Mouse (Mus musculus) limb, embryonic 13.5 days (tissue): ENCODE measurements around the gene Ino80e. TPM values are rescaled to one million over a fixed set of nuclear protein-coding genes. Genes with fewer than 3 reads are reported as not detected.

ENCODE experiments used
- ATAC-seq: fragments of 200-750 bp; cut with Nextera tagmentation; 2 replicates; pipeline ENCODE4 v1.8.0; 2017; ENCODE audit warnings: low read depth, moderate number of reproducible peaks, moderate TSS enrichment; ENCODE audit not compliant: low FRiP score
- H3K27ac ChIP-seq: fragments of 300-500 bp; sonication (generic); 2 replicates; pipeline ENCODE4 v1.5.1; 2015; ENCODE audit warnings: inconsistent platforms, mild to moderate bottlenecking, moderate library complexity
- H3K27me3 ChIP-seq: fragments of 300-500 bp; sonication (generic); 2 replicates; pipeline ENCODE4 v1.6.1; 2015; ENCODE audit warnings: mild to moderate bottlenecking, inconsistent platforms
- H3K36me3 ChIP-seq: fragments of 300-500 bp; sonication (generic); 2 replicates; pipeline ENCODE4 v1.6.1; 2015; ENCODE audit warnings: inconsistent platforms, mild to moderate bottlenecking, moderate library complexity
- H3K4me1 ChIP-seq: fragments of 300-500 bp; sonication (generic); 2 replicates; pipeline ENCODE4 v1.6.1; 2015; ENCODE audit warnings: inconsistent platforms
- H3K4me2 ChIP-seq: fragments of 300-500 bp; sonication (generic); replicated peaks from 2 replicates; pipeline ENCODE4 v1.6.1; 2015; ENCODE audit warnings: inconsistent platforms, mild to moderate bottlenecking, moderate library complexity
- H3K4me3 ChIP-seq: fragments of 300-500 bp; sonication (generic); 2 replicates; pipeline ENCODE4 v1.5.1; 2015; ENCODE audit warnings: moderate library complexity, mild to moderate bottlenecking, inconsistent platforms
- H3K9ac ChIP-seq: fragments of 300-500 bp; sonication (generic); 2 replicates; pipeline ENCODE4 v1.6.1; 2015; ENCODE audit warnings: mild to moderate bottlenecking, inconsistent platforms
- H3K9me3 ChIP-seq: fragments of 300-500 bp; sonication (generic); 2 replicates; pipeline ENCODE4 v1.6.1; 2016; ENCODE audit warnings: inconsistent platforms
- WGBS: fragments of 180-500 bp; shearing (Covaris S2); methylation state at CpG from one replicate; pipeline ENCODE4 v1.1.7; 2015; 5-methylcytosine and 5-hydroxymethylcytosine counted together
- polyA plus RNA-seq: library from polyadenylated mRNA; unstranded; fragments of >200 nt; fragmentation: Nextera tagmentation; extraction: Ambion mirVana; gene quantifications from 2 replicates; pipeline ENCODE4 v1.2.1, GENCODE M21; 2015

Gene Ino80e
- polyA plus RNA-seq, 1 experiment from 2014 or later, result 108 TPM

GRCm38 (mm10) chr7:126850161-126850560 is 12.0 kb downstream of the Ino80e start:
- H3K4me1 ChIP-seq, result peaks cover 20% of the 10 kb centered on the region
- H3K4me2 ChIP-seq, result no peak overlapping the region
- 85% methylated on average over 6 of the region's 6 CpGs for whole genome bisulfite sequencing
- peaks cover 46% of the 10 kb centered on the region for H3K27me3 ChIP-seq
- no peak for ATAC-seq
- H3K36me3 ChIP-seq, result peaks cover 37% of the 10 kb centered on the region
- no peaks in the 10 kb centered on the region for H3K9me3 ChIP-seq
- no peak overlapping the region for H3K27ac ChIP-seq
- H3K4me3 ChIP-seq, result no peak overlapping the region
- no peak overlapping the region for H3K9ac ChIP-seq

GRCm38 (mm10) chr7:126848794-126849193 is 13.4 kb downstream of the Ino80e start:
- H3K4me1 ChIP-seq, result peaks cover 20% of the 10 kb centered on the region
- no peak for ATAC-seq
- peak overlapping the region; percentile 99 for H3K4me2 ChIP-seq
- no peaks in the 10 kb centered on the region for H3K9me3 ChIP-seq
- H3K9ac ChIP-seq, result peak overlapping the region; percentile 70
- peak overlapping the region; percentile 59 for H3K4me3 ChIP-seq
- peaks cover 46% of the 10 kb centered on the region for H3K27me3 ChIP-seq
- no peak overlapping the region for H3K27ac ChIP-seq
- 20% methylated on average over 10 of the region's 10 CpGs for WGBS
- peaks cover 23% of the 10 kb centered on the region for H3K36me3 ChIP-seq

- Histone ChIP-seq H3K4me2 (peak overlapping the region; percentile 99), H3K9me3 (no peaks in the 10 kb centered on the region), H3K27me3 (peaks cover 46% of the 10 kb centered on the region), H3K4me3 (peak overlapping the region; percentile 59), H3K36me3 (peaks cover 12% of the 10 kb centered on the region), H3K4me1 (peaks cover 20% of the 10 kb centered on the region), H3K9ac (peak overlapping the region; percentile 70), H3K27ac (no peak overlapping the region)
- peak; percentile 49; the same call in 1 of the 2 replicates for ATAC-seq
- 1% methylated on average over 54 of the region's 74 CpGs for WGBS
These were observed 14.5 kb downstream of the Ino80e start for GRCm38 (mm10) chr7:126847421-126848398.

GRCm38 (mm10) chr7:126847116-126847420 is 15.1 kb downstream of the Ino80e start, which contains the start of gene Doc2a:
Doc2a (plus strand) TSS chr7:126847416.
- peak within 1 kb of the TSS; percentile 70 for H3K9ac ChIP-seq
- peaks cover 6% of the 10 kb centered on the region for H3K36me3 ChIP-seq
- peaks cover 20% of the 10 kb centered on the region for H3K4me1 ChIP-seq
- H3K9me3 ChIP-seq, result no peaks in the 10 kb centered on the region
- WGBS, result 23% methylated on average over 4 of the region's 4 CpGs
- peak within 1 kb of the TSS; percentile 99 for H3K4me2 ChIP-seq
- peak within 1 kb of the TSS; percentile 59 for H3K4me3 ChIP-seq
- no peak for ATAC-seq
- no peak within 1 kb of the TSS for H3K27ac ChIP-seq
- H3K27me3 ChIP-seq, result peaks cover 46% of the 10 kb centered on the region

- no peaks in the 10 kb centered on the region for H3K9me3 ChIP-seq
- peaks cover 20% of the 10 kb centered on the region for H3K4me1 ChIP-seq
- 92% methylated on average over 2 of the region's 2 CpGs for whole genome bisulfite sequencing
- H3K27me3 ChIP-seq, result peaks cover 38% of the 10 kb centered on the region
- no peak overlapping the region for H3K9ac ChIP-seq
- no peaks in the 10 kb centered on the region for H3K36me3 ChIP-seq
- H3K27ac ChIP-seq, result no peak overlapping the region
- H3K4me2 ChIP-seq, result no peak overlapping the region
- ATAC-seq, result no peak
- H3K4me3 ChIP-seq, result no peak overlapping the region
These were observed 16.7 kb downstream of the Ino80e start for GRCm38 (mm10) chr7:126845516-126845915.

- Histone ChIP-seq H3K27me3 (peaks cover 16% of the 10 kb centered on the region), H3K9me3 (no peaks in the 10 kb centered on the region), H3K36me3 (no peaks in the 10 kb centered on the region), H3K4me3 (no peak overlapping the region), H3K9ac (no peak overlapping the region), H3K27ac (no peak overlapping the region), H3K4me1 (peaks cover 12% of the 10 kb centered on the region), H3K4me2 (no peak overlapping the region)
- no peak for ATAC-seq
- WGBS, result 80% methylated on average over 9 of the region's 9 CpGs
These were observed 18.9 kb downstream of the Ino80e start for GRCm38 (mm10) chr7:126843276-126843675.

GRCm38 (mm10) chr7:126833294-126833693 is 28.9 kb downstream of the Ino80e start:
- H3K4me1 ChIP-seq, result peaks cover 6% of the 10 kb centered on the region; the same call in 1 of the 2 replicates
- no peaks in the 10 kb centered on the region for H3K9me3 ChIP-seq
- H3K36me3 ChIP-seq, result no peaks in the 10 kb centered on the region
- no peak overlapping the region for H3K4me3 ChIP-seq
- no peak overlapping the region for H3K27ac ChIP-seq
- H3K4me2 ChIP-seq, result no peak overlapping the region
- WGBS, result 95% methylated on average over 1 of the region's 1 CpGs
- peaks cover 20% of the 10 kb centered on the region for H3K27me3 ChIP-seq
- no peak for ATAC-seq
- no peak overlapping the region for H3K9ac ChIP-seq

- peak overlapping the region; percentile 53 for H3K4me2 ChIP-seq
- H3K4me3 ChIP-seq, result peak overlapping the region; percentile 15
- peak; percentile 51; the same call in 1 of the 2 replicates for ATAC-seq
- no peak overlapping the region for H3K27ac ChIP-seq
- 1% methylated on average over 21 of the region's 21 CpGs for WGBS
- no peak overlapping the region for H3K9ac ChIP-seq
- peaks cover 20% of the 10 kb centered on the region for H3K27me3 ChIP-seq
- H3K9me3 ChIP-seq, result no peaks in the 10 kb centered on the region
- peaks cover 6% of the 10 kb centered on the region; the same call in 1 of the 2 replicates for H3K4me1 ChIP-seq
- H3K36me3 ChIP-seq, result no peaks in the 10 kb centered on the region
These were observed 30.1 kb downstream of the Ino80e start for GRCm38 (mm10) chr7:126832036-126832598.

- Histone ChIP-seq H3K36me3 (no peaks in the 10 kb centered on the region), H3K9ac (no peak within 1 kb of the TSS), H3K9me3 (no peaks in the 10 kb centered on the region), H3K4me2 (peak within 1 kb of the TSS; percentile 53), H3K27ac (no peak within 1 kb of the TSS), H3K4me3 (peak within 1 kb of the TSS; percentile 15), H3K27me3 (peaks cover 20% of the 10 kb centered on the region), H3K4me1 (peaks cover 6% of the 10 kb centered on the region; the same call in 1 of the 2 replicates)
- no peak for ATAC-seq
- 58% methylated on average over 5 of the region's 5 CpGs for WGBS
These were observed 30.6 kb downstream of the Ino80e start, which contains the start of gene 4930451I11Rik for GRCm38 (mm10) chr7:126831539-126831938. 4930451I11Rik (minus strand) TSS chr7:126831639.

GRCm38 (mm10) chr7:126825952-126826351 is 36.2 kb downstream of the Ino80e start:
- Histone ChIP-seq H3K9me3 (no peaks in the 10 kb centered on the region), H3K9ac (no peak overlapping the region), H3K27me3 (peaks cover 66% of the 10 kb centered on the region), H3K4me1 (peaks cover 8% of the 10 kb centered on the region), H3K36me3 (no peaks in the 10 kb centered on the region), H3K4me2 (no peak overlapping the region), H3K27ac (no peak overlapping the region), H3K4me3 (no peak overlapping the region)
- 70% methylated on average over 5 of the region's 5 CpGs for WGBS
- ATAC-seq, result no peak

GRCm38 (mm10) chr7:126825403-126825802 is 36.8 kb downstream of the Ino80e start:
- no peak for ATAC-seq
- no peaks in the 10 kb centered on the region for H3K9me3 ChIP-seq
- no peak overlapping the region for H3K9ac ChIP-seq
- no peaks in the 10 kb centered on the region for H3K36me3 ChIP-seq
- H3K4me1 ChIP-seq, result peaks cover 8% of the 10 kb centered on the region
- peaks cover 65% of the 10 kb centered on the region for H3K27me3 ChIP-seq
- H3K27ac ChIP-seq, result no peak overlapping the region
- H3K4me2 ChIP-seq, result no peak overlapping the region
- 17% methylated on average over 8 of the region's 8 CpGs for WGBS
- H3K4me3 ChIP-seq, result no peak overlapping the region

- WGBS, result 13% methylated on average over 10 of the region's 10 CpGs
- no peak overlapping the region for H3K27ac ChIP-seq
- no peak for ATAC-seq
- H3K36me3 ChIP-seq, result no peaks in the 10 kb centered on the region
- H3K4me2 ChIP-seq, result no peak overlapping the region
- H3K9me3 ChIP-seq, result no peaks in the 10 kb centered on the region
- no peak overlapping the region for H3K4me3 ChIP-seq
- H3K9ac ChIP-seq, result no peak overlapping the region
- peaks cover 8% of the 10 kb centered on the region for H3K4me1 ChIP-seq
- peaks cover 56% of the 10 kb centered on the region for H3K27me3 ChIP-seq
These were observed 38.2 kb downstream of the Ino80e start for GRCm38 (mm10) chr7:126823940-126824339.
